Mouse (Mus musculus) kidney, adult 2 months (tissue): ENCODE measurements at regions not wholly inside any gene's neighbourhood (a gene's known extent, or its start where the extent isn't known, plus 50 kb on each side); places are given as distances from the start of the nearest gene placed in this dataset.

Source experiments
- DNase-seq: peaks from one replicate; pipeline ENCODE4 v3.0.0; 2021
- H3K27ac ChIP-seq: fragments of 200-500 bp; 2 replicates; pipeline ENCODE4 v1.5.1; 2012; ENCODE audit warnings: low read depth, low read length, control low read depth, inconsistent platforms; ENCODE audit not compliant: insufficient read depth
- H3K27me3 ChIP-seq: fragments of 200-500 bp; replicated peaks from 2 replicates; pipeline ENCODE4 v1.6.1; 2012; ENCODE audit warnings: mild to moderate bottlenecking, moderate library complexity, low read length, inconsistent platforms; ENCODE audit not compliant: control insufficient read depth, insufficient read depth
- H3K36me3 ChIP-seq: fragments of 200-500 bp; 2 replicates; pipeline ENCODE4 v1.6.1; 2012; ENCODE audit warnings: mild to moderate bottlenecking, moderate library complexity, low read length, inconsistent platforms; ENCODE audit not compliant: control insufficient read depth, insufficient read depth
- H3K4me1 ChIP-seq: fragments of 200-500 bp; 2 replicates; pipeline ENCODE4 v1.6.1; 2011; ENCODE audit warnings: low read length; ENCODE audit not compliant: control insufficient read depth, insufficient read depth
- H3K4me3 ChIP-seq: fragments of 200-500 bp; 2 replicates; pipeline ENCODE4 v1.5.1; 2011; ENCODE audit warnings: mild to moderate bottlenecking, low read depth, low read length, control low read depth; ENCODE audit not compliant: insufficient read depth
- CTCF ChIP-seq: fragments of 200-500 bp; conservative IDR thresholded peaks from 2 replicates; pipeline ENCODE4 v1.5.1; 2011; ENCODE audit warnings: low read depth, mild to moderate bottlenecking, control low read depth, low read length, moderate library complexity, mixed read lengths; ENCODE audit not compliant: insufficient read depth, insufficient read length
- POLR2A ChIP-seq: fragments of 200-500 bp; IDR thresholded peaks from one replicate; pipeline ENCODE4 v1.6.1; 2011; ENCODE audit warnings: low read depth, low read length, control low read depth
- WGBS: fragments of 180-500 bp; shearing (Covaris S2); methylation state at CpG from one replicate; pipeline ENCODE4 v1.1.7; 2018; 5-methylcytosine and 5-hydroxymethylcytosine counted together

DNA sequence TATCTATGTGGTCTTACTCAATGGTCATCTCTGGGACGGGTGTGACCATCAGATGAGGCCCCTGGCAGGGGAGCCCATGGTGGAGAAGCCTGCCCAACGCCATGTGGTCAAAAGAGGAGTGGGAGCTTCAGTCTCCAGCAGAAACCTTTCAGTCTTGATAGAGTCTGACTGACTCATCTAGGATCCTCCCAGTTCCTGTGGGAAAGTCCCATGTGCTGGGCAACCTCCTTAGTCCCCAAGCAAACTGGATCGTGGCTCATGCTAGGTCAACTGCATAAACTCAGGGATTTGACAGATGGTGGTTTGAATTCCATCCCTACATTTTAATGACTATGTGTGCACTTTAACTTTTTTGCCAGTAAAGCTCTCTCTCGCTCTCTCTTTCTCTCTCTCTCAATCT lies 55.4 kb upstream of the Tpm1 start:
- H3K36me3 ChIP-seq: no peaks in the 10 kb centered on the region
- H3K4me1 ChIP-seq: no peaks in the 10 kb centered on the region
- H3K27me3 ChIP-seq: no peaks in the 10 kb centered on the region
- 76% methylated on average over 4 of the region's 4 CpGs for WGBS
- H3K27ac ChIP-seq: no peak overlapping the region
- H3K4me3 ChIP-seq: no peak overlapping the region
- no peak for TF ChIP-seq CTCF
- no peak for TF ChIP-seq POLR2A
- no peak for DNase-seq

DNA sequence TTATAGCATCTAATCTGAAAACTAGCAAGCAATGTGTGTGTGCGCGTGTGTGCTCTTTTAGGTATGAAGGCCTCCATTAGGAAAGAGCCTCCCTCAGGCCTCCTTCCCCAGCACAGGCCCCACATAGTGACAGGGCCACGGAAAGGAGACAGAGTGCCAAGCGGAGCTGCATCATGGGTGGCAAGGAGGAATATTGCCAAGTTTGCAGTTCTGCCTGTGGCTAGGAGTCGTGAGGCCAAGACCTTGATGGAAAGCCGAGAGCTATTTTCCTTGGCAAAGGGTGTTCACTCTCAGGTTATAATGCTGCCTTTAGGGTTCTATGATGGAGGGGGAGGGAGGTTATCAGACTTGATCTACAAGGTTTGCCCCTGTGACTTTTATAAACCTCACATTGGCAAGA lies 53.4 kb upstream of the Tpm1 start:
- Histone ChIP-seq H3K4me3 (no peak overlapping the region), H3K27ac (no peak overlapping the region), H3K27me3 (no peaks in the 10 kb centered on the region), H3K36me3 (no peaks in the 10 kb centered on the region), H3K4me1 (no peaks in the 10 kb centered on the region)
- 59% methylated on average over 6 of the region's 6 CpGs for WGBS
- TF ChIP-seq POLR2A (no peak), CTCF (no peak)
- DNase-seq: peak; percentile 28

GRCm38 (mm10) chr9:67099471-67099870 lies 50.3 kb upstream of the Tpm1 start:
- no peak overlapping the region for H3K4me3 ChIP-seq
- TF ChIP-seq POLR2A: no peak
- TF ChIP-seq CTCF: no peak
- WGBS: 82% methylated on average over 6 of the region's 6 CpGs
- DNase-seq: no peak
- no peaks in the 10 kb centered on the region for H3K36me3 ChIP-seq
- no peaks in the 10 kb centered on the region for H3K4me1 ChIP-seq
- no peaks in the 10 kb centered on the region for H3K27me3 ChIP-seq
- no peak overlapping the region for H3K27ac ChIP-seq
